Mouse (Mus musculus) ovary, postnatal 10 days (tissue): ENCODE results near the gene Spata20.

Experiments used
- DNase-seq: peaks from one replicate; pipeline ENCODE4 v3.0.0; 2022; ENCODE audit warnings: low spot score

Spata20 gene

DNA sequence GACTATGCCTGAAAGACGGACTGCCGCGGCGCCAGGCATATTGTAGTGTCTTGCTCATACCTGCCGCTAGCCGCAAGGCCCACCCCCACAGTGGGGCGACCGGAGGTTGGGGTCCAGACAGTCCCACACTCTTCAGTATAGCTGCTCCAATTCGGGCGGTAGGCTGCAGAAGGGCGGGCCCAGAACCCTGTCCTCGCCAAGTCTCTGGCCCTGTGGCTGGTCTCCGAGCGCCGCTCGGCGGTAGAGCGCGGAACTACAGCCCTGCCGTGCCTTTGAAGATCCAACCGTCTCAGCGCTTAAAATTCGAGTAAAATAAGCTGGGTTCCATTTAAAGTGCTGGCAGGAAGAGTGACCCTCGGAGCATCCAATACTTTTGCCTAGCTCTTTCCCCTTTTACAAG is at the start of gene Spata20:
Gene Spata20 (minus strand): TSS at position 179 of the 400 bp plus-strand sequence.
- peak; percentile 88 for DNase-seq

DNA sequence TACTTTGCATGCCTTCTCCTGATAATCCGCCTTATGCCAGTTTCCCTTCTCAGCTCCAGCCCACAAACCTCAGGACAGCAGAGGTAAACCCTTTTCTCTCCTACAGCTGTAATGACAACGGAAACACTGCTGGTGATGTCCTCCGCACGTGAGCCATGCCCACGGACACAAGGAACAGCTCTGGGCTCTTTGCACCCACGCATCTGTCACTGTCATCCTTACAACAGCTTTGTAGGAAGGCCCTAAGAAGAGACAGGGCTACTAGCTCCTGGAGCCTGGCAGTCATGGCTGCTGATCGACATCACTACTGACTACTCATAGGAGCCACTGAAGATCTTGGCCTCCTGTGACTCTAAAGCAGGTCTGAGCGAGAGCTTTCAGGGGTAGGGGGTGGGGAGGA is 47.2 kb upstream of the Spata20 start:
- DNase-seq: no peak

DNA sequence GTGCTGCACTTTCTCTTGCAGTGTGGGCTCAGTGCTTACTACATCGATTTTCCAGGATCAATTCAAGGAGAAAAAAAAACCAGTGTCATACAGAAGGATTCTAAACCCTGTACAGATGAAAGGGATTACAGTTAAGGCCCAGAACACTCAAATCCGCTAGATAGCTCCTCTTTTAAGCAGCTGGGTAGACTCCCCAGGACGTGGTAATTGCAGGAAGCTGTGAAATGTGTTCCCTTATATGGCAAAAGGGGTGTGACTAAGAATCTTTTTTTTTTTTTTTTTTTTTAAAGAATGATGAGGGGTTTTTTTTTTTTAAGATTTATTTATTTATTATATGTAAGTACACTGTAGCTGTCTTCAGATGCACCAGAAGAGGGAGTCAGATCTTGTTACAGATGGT is 42.9 kb upstream of the Spata20 start:
- DNase-seq: no peak

DNA sequence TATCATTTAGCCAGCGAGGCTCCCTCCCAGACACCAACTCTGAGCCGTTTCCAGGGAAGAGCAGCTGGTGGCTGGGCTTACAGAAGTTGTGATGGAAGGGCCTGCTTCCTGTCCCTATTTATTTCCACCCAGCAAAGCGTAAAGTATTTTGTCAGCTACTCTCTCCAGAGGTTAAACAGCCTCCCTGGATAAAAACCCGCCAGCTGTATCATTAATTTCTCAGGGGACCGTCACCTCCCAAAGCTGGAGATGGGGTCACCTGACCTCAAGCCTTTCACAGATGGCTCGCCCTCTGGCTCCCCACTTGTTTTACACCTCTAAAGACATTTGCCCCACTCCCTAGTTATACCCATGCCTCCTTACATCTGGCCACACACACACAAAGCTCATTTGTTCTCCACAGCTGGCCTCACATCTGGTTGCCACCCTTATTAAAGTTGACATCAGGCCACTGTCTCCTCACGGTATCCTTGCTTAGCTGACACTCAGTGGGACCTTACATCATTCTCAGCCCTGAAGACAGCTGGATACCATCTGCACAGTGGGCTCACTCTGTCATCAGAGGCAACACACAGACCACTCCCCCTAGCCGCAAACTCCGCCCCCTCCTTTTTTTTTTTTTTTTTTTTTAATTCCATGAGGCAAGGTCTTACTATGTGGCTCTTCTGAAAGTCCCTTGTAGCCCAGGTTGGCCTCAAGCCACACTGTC is 40.3 kb upstream of the Spata20 start:
- DNase-seq: no peak

DNA sequence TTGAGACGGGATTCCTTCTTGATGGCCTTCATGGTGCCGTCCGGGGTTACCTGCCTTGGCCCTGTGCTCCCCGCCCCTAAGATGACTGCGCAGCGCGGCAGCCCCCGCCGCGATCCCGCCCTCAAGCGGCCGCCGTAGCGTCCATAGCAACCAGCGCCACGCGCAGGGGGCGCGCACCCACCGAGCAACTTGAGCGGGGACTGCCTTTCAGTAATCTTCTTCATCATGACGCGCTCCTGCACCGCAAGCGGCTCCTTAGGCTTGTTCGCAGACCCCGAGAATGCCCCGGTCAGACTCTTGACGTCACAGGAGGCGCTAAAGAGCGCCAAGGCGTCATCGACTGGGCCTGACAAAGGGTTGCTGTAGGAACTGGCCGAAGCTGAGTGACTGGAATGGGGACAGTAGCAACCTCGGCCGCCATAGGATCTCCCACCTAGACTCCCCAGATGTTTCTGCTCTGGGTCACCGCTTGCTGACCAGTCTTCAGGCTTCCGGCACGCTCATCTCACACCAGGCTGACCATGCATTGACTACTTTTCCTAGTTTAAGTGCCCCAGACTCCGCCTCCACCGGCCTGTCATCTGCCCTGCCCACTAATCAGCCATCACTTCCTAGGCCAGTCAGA is 35.4 kb upstream of the Spata20 start, which contains the start of gene Mycbpap:
Gene Mycbpap (minus strand): TSS at position 524 of the 625 bp plus-strand sequence.
- peak; percentile 27 for DNase-seq

DNA sequence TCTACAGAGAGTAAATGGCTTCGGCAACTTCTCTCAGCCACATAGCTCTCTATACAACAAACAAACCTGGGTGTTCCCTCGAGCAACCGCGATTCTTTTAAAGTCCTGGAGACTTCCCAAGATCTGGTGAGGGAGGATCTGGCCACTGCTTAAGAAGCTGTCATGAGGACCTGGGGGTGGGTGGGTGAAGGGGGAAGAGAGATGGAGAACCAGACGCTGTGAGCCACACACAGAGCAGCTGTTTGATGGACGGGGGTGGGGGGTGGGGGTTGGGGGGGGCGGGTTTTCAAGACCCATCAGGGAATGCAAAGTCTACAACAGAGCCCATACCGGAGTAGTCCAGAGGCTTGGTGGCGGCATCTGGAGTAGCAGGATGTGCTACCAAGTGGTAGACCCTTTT is 27.5 kb upstream of the Spata20 start:
- no peak for DNase-seq

DNA sequence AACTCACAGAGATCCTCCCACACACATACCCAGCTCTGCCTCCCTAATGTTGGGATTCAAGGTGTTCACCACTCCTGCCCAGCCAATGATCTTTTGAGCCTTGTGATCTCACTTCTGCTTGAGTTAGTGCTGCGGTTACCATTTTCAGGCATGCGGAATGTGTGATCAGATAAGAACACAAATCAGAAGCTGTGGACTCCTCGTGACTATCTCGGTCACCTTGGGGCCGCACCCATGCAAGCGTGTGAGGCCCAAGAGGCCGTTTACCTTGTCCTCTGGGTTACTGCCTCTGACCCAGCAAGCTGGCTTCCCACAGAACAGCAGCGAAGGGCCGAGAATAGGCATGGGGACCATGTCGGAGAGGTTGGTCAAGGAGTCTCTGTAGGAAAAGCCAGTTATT is 23.0 kb upstream of the Spata20 start:
- DNase-seq: no peak

DNA sequence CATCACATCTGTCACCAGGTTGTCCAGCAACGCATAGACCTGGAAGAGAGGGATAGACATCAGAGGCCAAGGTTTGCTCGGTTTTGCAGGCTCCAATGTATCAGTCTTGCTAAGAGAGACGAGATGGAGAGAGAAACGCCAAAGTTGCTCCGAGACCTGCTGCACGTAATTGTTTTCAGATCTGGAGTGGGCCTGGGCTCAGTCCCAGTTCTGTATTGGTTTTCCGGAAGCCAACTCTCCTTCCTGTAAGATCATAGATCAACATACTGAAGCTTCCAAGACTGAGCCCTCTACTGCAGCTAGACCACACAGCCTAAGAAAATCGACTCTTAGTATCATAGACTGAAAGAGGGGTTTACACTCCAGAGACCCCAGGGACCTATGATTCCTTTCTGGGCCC is 15.5 kb upstream of the Spata20 start:
- DNase-seq: no peak

DNA sequence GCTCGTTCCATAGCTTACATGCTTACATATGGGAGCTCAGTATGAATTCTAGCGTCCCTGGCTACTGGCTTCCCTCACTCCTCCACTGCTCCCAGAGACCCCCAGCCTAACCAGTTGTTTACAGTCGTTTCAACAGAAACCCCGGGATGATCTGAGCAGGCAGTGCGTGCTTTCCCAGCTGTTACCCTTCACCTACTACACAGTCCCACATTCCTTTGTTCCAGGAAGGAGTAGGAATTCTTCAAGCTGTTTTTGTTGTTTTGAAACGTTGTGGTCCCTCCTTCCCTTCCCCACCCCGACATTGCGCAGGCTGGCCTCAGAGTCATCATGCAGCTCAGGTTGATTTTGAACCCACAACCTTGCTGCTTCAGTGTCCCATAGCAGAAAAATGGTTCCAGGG is 14.4 kb upstream of the Spata20 start:
- no peak for DNase-seq

DNA sequence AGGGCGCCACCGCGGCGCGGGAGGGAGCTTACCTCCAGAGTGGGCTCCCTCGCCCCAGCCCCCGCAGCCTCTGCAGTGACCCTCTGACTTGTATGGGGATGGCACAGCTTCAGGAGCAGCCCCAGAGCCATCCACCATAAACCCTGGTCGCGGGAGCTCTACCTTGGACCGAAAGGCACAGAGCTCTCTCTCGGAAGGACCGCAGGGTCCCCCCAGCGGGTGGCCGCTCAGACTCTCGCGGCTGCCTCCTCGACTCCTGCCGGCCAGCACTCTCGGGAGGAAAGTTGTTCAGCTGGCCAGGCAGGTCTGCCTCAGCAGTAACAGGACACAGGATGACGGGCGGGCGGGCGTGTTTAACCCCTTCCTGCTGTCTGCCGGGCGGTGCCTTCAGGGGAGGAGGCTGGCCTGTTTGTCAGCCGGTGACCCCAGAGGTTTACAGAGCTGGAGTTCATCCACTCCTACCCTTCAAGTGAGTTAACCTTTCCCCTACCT is 13.7 kb upstream of the Spata20 start, which contains the start of gene Epn3:
Gene Epn3 (minus strand): TSS at position 314 of the 492 bp plus-strand sequence.
- DNase-seq: peak; percentile 32

DNA sequence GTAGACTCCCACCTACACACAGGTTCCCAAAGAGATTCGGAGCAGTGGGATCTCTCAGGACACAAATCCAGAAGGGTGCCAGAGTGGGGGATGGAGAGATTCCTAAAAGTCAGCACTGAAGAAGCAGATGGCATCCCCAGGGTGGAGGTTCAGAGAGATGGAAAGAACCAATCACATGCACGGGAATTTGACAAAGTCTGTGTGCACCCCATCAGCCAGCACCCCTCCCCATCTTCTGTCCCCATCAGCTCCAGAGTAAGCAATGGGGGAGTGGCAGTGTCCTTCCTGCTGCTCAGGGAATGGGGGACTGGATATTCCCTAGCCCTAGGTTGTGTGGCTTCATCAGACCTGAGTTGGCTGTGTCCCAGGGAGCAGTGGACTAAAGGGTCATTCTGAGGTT is 13.1 kb upstream of the Spata20 start:
- no peak for DNase-seq

DNA sequence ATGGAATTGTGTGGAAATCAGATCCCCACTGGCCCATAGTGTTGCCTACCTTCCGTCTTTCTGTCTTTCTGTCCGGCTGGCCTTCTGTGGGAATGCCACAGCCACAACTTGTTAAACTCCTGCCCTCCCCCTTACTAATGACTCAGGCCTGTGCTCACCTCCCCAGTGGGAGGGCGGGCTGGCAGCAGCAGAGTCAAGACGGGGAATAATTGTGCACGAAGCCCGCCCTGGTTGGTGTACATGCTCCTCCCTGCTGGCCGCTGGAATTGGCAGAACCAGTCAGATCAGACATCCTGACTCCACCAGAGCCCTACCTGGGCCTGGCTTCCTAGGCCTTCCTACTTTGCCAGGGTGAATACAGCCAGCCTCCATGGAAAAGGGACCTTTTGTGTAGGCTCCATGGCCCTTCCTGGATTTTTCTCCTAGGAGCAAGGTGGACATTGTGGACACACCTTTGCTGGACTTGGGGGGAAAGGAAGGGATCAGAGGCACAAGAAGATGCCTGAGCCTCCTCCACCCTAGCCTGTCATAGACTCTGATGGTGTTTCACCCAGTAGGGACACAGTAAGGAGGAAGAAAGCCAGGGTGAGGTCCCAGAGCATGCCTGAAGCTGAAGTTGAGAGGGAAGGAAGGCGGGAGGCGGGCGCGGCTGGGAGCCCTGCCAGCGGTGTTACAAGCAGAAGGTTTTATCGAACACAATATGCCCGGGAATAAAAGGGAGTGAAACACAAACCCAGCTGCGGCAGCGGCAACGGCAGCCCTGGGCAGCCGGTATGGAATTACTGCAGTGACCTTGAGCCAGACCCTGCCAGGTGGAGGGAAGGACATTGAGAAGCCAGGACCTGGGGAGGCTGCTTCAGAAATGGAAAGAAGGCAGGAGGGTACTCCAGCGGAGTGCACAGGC is 12.4 kb upstream of the Spata20 start:
- DNase-seq: peak; percentile 40

DNA sequence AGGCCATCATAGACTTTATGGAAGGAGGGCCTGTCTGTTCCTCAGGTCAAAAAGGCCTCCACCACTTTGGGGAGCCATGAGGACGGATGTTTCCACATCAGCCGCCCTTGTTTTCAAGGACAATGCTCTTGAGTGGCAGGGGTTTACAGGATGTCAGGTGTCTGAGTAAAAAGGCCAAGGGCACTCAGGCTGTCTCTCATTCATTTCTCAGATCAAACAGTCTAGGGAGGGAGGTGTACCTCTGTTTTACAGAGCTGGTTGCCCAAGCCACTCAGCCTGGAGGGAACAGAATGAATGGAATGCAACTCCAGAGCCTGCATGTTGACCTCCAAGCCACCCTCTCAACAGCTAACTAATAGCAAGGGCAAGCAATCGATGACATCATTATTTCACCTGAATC is 9.4 kb upstream of the Spata20 start:
- DNase-seq: no peak

DNA sequence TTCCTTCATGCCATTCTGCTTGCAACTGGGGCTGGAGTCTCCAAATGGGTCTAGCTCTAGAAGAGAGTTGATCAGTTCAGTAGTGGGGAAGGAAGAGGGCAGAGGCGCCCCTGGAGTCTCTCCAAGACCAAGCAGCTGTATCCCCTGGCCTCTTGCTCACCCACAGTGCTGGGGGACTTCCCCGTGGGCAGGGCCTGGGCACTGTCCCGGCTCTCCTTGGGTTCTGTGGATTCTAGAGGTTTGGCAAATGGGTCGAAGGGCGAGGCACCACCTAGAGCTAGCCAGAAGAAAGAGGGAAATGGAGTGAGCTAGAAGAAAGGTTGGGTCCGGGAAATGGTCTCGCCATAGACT is 5.7 kb upstream of the Spata20 start:
- DNase-seq: no peak

DNA sequence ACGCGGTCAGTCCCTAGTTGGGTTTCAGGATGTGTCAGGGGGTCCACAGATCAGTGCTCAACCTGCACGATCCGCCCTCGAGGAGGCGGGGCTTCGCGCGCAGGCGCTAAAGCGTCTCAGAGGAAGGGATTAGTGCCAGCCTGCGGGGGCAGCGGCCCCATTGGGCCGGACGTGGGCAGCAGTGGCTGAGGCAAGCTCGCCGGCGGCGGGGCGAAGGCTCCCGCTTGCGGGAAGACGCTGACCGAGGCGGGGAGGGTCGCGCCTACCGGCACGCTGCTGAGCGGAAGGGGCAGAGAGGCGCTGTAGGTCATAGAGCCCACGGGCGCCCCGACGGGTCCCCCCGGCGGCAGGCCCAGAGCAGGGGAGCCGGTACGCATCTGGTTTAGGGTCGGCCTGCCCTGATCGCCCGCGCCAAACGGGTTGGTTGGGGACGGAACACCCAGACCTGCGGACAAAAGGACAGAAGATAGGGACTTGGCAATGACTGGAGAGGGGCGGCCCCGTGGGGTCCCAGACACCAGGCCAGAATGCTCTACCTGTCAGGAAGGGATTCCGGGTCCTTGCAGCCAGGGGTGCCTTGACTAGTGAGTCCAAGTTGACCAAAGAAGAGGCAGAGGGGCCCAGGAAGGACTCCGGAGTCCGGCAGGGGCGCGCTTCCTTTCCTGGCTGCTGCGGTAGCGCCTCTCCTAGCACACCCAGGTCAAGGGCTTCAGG is 5.2 kb upstream of the Spata20 start:
- no peak for DNase-seq

DNA sequence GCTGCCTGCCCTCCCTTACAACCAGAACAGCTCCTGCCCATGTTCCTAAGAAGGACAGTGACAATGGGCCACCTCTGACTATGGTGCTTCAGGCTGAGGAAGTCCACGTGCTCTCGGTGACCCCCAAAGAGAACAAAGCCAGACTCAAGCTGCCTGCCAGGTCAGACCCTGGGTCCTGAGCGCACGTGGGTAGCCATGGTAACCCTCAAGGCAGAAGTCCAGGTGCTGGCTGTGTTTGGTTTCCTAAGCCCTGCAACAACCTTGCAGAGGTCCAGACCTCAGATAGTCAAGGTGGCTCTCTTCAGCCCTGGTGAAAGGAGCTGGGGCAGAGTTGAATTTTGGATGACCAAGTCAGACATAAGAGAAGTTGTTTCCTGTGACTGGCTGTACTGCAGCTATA is 3.8 kb upstream of the Spata20 start:
- no peak for DNase-seq

DNA sequence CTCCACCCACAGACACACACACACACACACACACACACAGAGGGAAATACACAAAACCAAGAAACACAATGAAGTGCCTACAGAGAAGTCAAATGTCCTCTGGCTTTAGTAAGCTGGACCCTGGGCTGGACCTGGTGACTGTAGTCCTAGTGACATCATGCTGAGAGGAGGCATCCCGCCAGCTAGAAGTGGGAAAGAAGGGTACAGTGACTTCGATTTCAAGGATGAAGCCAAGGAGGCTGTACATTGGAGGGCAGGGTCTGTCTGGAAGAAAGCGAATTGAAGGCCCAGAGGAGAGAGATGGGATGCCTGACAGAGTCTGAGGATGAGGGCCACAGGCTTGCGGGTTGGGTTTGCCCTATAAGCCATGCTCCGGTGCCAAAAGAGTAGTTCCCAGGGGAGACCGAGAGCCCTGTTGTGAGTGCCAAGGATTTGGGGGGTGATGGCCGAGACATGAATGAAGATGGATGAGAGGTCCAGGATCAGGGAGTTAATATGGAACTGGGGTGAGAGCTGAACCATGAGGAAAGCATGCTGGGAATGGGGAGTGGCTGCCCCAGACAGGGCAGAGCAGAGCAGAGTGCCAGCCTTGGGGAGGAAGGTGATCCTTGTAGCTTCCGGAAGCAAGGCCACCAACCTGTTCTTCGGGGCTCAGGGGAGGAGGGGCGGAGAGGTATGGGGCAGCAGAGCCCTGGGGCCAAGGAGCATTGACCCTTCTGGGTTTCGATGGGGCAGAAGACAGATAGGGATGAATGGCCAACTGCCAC is 3.0 kb upstream of the Spata20 start:
- no peak for DNase-seq

DNA sequence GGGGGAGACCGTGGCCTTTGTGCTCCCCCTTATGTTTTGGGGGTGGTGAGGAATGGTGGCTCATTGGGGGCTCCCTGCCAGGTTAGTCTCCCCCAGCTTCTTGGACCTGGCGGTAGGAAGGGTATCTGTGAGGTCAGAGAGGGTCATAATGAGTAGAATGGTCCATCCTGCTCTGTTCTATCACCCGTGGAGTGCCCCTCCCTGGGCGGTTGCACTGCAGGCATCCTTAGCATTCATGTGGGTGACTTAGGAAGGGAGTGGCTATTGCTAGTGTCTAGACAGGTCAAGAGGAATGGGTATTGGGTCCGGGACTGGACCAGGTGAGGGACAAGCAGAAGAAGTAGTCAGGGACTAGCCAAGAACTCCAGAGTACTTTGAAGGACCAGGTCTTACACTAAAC is 756 bp downstream of the Spata20 start:
- DNase-seq: no peak

DNA sequence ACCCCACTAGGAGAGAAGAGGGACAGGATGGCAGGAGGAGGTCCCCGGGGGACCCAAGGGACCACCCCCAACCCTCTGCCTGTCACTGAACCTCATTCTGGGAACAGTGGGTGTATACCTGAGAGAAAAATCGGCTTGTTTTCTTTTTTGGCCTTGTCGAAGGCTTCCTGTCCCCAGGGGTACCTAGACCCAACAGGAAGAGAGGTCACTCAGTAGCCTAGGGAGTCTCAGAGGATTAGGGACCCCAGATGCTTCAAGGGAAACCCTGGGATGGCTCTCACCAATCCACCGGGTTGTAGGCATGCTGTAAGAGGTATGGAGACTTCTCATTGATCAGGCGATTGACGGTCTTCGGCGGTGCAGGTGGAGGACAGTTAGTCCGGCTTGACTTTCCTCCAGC is 1.3 kb downstream of the Spata20 start:
- no peak for DNase-seq

DNA sequence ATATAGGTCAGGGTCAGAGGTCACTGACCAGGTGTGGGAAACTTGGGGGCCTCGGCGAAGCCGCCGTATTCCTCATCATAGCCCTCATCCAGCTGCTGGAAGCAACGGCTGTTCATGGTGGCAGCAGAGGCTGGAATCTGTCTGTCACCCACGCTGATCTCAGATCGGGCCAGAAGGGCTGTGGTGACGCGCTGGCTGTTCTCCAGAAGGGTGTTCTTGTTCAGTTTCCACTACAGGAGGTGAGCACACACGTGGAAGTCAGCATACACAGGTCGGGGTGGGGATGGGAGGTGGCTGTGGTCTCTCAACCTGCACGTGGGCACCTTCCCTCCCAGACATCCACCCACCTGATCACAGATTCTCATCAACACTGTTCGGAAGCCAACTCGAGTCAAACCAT is 2.1 kb downstream of the Spata20 start:
- DNase-seq: no peak

DNA sequence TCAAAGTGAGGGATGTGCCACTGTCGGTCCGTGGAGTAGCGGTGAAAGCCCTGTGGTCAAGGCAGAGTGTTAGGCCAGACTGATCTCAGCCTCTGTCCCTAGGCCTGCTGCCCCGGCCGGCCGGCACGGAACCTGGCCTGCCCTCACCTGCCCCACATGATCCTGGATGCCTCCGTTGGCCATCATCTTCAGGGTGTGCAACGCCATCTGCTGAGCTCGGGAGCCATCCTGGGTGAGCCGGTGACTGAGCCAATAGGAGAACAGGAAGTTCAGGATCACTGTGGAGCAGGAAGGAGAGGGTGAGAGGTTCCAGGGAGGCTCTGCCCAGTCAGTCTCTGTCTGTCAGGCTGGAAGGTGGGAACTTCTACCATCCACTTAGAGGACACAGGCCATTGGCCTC is 2.5 kb downstream of the Spata20 start:
- DNase-seq: no peak
